24 mouse cellular contexts compared by ENCODE assay signal in genomic region chr9:104742661-104743380, GRCm38 (mm10).
DNase-seq lines count a peak whose midpoint lies in the region; ATAC-seq and TF ChIP-seq lines count a peak whose summit lies in the region.
"Had no signal": no experiment of that assay in that cellular context is flagged by ENCODE, and none has a peak within 500 bp of the region (broad histone marks: within the 10 kb centered on the region; RNA-seq: fewer than 3 reads in every experiment).

No protein-coding gene starts in this region.

- no peaks in the 10 kb centered on the region for H3K36me3 ChIP-seq in kidney, embryonic 15.5 days
- H3K36me3 ChIP-seq: hindbrain, embryonic 10.5 days; limb, embryonic 13.5 days; liver, embryonic 13.5 days; lung, embryonic 15.5 days; midbrain, embryonic 12.5 days had no signal

- H3K27me3 ChIP-seq in kidney, embryonic 15.5 days: no peaks in the 10 kb centered on the region
- H3K27me3 ChIP-seq: limb, embryonic 13.5 days; liver, embryonic 13.5 days; lung, embryonic 15.5 days; midbrain, embryonic 12.5 days; Patski had no signal

- no peak overlapping the region for H3K4me3 ChIP-seq in layer of hippocampus, adult 2 months
- no peak overlapping the region for H3K4me3 ChIP-seq in kidney, embryonic 15.5 days (replicated peaks)
- H3K4me3 ChIP-seq: hindbrain, embryonic 10.5 days; limb, embryonic 13.5 days; liver, embryonic 13.5 days; lung, embryonic 15.5 days; midbrain, embryonic 12.5 days had no signal

- intact Hi-C loops in left cerebral cortex, postnatal 36 days (cut with DNase I): loop anchor here (5.0 kb wide), 1 partner anchor 34 kb away; no protein-coding TSS in a partner anchor

- WGBS in kidney, embryonic 15.5 days: 75% methylated on average over 14 of the region's 14 CpGs

- H3K9ac ChIP-seq in kidney, embryonic 15.5 days: no peak overlapping the region
- H3K9ac ChIP-seq: limb, embryonic 13.5 days; liver, embryonic 13.5 days; lung, embryonic 15.5 days; midbrain, embryonic 12.5 days had no signal

- no peaks in the 10 kb centered on the region for H3K9me3 ChIP-seq in kidney, embryonic 15.5 days (replicated peaks)
- H3K9me3 ChIP-seq: hindbrain, embryonic 10.5 days; limb, embryonic 13.5 days; liver, embryonic 13.5 days; lung, embryonic 15.5 days; midbrain, embryonic 12.5 days had no signal

- peak; percentile 9 to 10 for DNase-seq in cerebellum, postnatal 10 days
- DNase-seq in cerebellum, adult 18-20 months: no peak
- peak; percentile 17 to 32 for DNase-seq in layer of hippocampus, adult 2 months (ENCODE audit: low spot score in 2 of 2)
- DNase-seq in layer of hippocampus, postnatal 25 days (ENCODE audit: extremely low spot score in 1 of 2, low spot score in 1 of 2): no peak
- peak; percentile 76 for DNase-seq in brain, adult 2 months (ENCODE audit: low read depth, low spot score)
- peak; percentile 27 to 48 for DNase-seq in left cerebral cortex, postnatal 36 days (ENCODE audit: low spot score in 2 of 2)
- no peak for DNase-seq in kidney, adult 18-20 months
- DNase-seq: adrenal gland, adult 8-10 months; cerebellum, adult 11 months; cerebellum, postnatal 36 days; gastrocnemius, postnatal 25 days; liver, embryonic 13.5 days had no signal

- no peak for TF ChIP-seq CTCF in layer of hippocampus, adult 2 months (conservative IDR thresholded peaks at IDR 0.05)

- H3K4me1 ChIP-seq in kidney, embryonic 15.5 days: no peaks in the 10 kb centered on the region
- H3K4me1 ChIP-seq: hindbrain, embryonic 10.5 days; limb, embryonic 13.5 days; liver, embryonic 13.5 days; lung, embryonic 15.5 days; midbrain, embryonic 12.5 days had no signal

- no peak for ATAC-seq in kidney, embryonic 15.5 days (replicated peaks; ENCODE audit: low FRiP score)
- ATAC-seq: CD4-positive, CD25-positive, alpha-beta regulatory T cell, adult 4 months; forebrain, embryonic 14.5 days; hindbrain, postnatal 0 days; intestine, postnatal 0 days; Patski had no signal

- peak overlapping the region; percentile 46; the same call in 1 of the 2 replicates for H3K27ac ChIP-seq in layer of hippocampus, adult 2 months
- no peak overlapping the region for H3K27ac ChIP-seq in kidney, embryonic 15.5 days
- H3K27ac ChIP-seq: hindbrain, embryonic 10.5 days; hindbrain, postnatal 0 days; kidney, postnatal 0 days; limb, embryonic 13.5 days; liver, embryonic 13.5 days; lung, embryonic 15.5 days; macrophage; midbrain, embryonic 12.5 days had no signal

- H3K4me2 ChIP-seq in kidney, embryonic 15.5 days: no peak overlapping the region
- H3K4me2 ChIP-seq: limb, embryonic 13.5 days; liver, embryonic 13.5 days; lung, embryonic 15.5 days; midbrain, embryonic 12.5 days had no signal

Comparison
In these comparisons a context has a peak if more than half of its experiments do, and no peak if none do; other contexts are left out.
1. DNase-seq: peak in cerebellum, postnatal 10 days (2 of 2), layer of hippocampus, adult 2 months (2 of 2), brain, adult 2 months (single experiment) and left cerebral cortex, postnatal 36 days (2 of 2); none in cerebellum, adult 18-20 months (0 of 2), layer of hippocampus, postnatal 25 days (0 of 2) and kidney, adult 18-20 months (single experiment).